Mouse (Mus musculus) megakaryocyte-erythroid progenitor cell, adult 5-6 weeks (primary cell): ENCODE measurements around the gene Dnajc4. TPM values are rescaled to one million over a fixed set of nuclear protein-coding genes. Genes with fewer than 3 reads are reported as not detected.

ENCODE experiments used
- ATAC-seq: replicated peaks from 2 replicates; pipeline ENCODE4 v1.8.0; 2016; ENCODE audit warnings: mild to moderate bottlenecking, inconsistent platforms; ENCODE audit not compliant: severe bottlenecking, poor library complexity, low FRiP score, low TSS enrichment
- total RNA-seq, 2 experiments: library from RNA; stranded (forward) in 1 of 2; stranded (reverse) in 1 of 2; fragments of 200-1000, 215-1000 nt in 1 of 2; fragments of >200 nt in 1 of 2; fragmentation: Nextera tagmentation in 1 of 2; gene quantifications; 2 replicates each; pipeline ENCODE4 v1.2.3; 2014 to 2017

Dnajc4 gene
- total RNA-seq (2014; fragmentation: Nextera tagmentation) (15.0 and 17.0 TPM in 2 replicates), total RNA-seq (2017) (8.5 and 11.5 TPM in 2 replicates)

DNA sequence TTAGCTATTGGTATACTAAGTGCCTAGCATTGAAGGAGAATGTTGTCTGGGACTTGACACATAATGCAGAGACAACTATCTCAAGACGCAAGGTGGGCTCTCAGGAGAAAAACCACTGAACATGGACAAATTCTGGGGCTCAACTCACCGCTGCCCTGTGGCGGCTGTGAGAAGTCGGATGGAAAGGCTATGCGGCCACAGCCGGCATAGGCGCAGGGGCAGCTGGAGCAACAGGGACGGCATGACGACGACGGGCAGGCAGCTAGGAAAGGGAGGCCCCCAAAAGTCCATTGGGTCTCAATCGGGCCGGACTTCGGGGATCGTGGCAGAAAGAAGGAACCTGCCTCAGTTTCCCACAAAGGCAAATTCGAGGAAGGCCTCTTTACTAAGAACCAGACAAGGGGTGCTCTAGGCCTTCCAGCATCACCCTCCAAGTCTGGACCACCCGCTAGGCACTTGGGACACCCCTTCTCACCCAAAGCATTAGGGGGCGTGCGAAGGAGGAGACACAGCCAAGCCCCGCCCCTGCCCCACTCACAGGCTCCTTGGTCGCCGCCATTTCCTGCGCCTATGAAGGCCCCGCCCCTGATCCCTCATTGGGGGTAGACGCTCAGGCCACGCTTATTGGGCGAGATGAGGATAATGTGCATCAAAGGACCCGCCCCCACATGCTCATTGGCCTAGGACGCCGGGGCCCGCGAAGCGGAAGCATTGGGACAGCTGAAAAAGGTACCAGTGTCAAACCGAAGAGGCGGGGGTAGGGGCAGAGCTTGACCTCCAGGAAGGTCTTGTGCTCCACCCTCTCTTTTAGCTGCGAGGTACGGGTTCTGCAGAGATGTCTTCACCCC, at the start of gene Dnajc4:
Gene Dnajc4, minus strand, starts transcription at position 562 of the 848 bp plus-strand sequence.
- peak; percentile 91 for ATAC-seq

GRCm38 (mm10) chr19:7041171-7041570, 48.8 kb upstream of the Dnajc4 start:
- no peak for ATAC-seq

- 0 out of 2 replicates have a peak, but pooled peaks have one; percentile 14 for ATAC-seq
Observed at GRCm38 (mm10) chr19:7040637-7041130, 48.3 kb upstream of the Dnajc4 start.

DNA sequence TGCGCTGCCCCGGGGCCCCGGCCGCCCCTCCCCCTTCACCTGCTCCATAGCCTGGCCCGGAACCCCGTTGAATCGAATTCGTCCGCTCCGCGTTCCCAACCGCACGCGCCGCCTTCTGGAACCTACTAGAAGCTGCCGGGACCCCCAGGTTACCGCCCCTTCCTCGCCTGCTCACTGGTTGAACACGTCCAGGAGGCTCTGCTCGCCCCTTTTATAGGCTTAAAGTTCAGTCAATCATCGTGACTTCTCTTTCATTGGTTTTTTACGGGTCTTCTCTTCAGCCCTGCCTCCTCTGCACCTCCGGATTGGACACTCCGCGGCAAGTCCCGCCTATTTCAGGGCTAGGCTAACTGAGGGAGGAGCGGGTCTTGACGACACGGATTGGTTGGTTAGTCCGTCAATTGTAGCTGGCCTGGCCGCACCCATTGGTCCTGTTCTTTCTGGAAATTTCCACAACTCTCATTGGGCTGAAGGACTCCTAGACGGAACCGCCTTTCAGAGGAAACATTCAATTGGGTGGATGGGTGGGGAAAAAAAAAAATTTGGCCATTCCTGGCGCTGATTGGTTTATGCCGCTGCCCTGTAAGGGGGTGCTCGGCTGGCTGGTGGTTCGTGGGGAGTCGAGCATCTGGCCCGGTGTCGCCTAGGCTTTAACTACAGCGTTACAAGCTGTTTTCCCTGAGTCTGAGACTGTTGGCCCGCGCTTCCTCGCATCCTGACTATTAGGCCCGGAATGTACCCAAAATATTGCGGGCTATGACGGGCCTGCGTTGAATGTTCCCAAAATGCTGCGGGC, 47.7 kb upstream of the Dnajc4 start, which contains the start of gene Stip1:
Gene Stip1, minus strand, starts transcription at position 127 of the 796 bp plus-strand sequence.
- ATAC-seq, result peak; percentile 95

GRCm38 (mm10) chr19:7039088-7039720, 46.8 kb upstream of the Dnajc4 start:
- ATAC-seq, result 0 out of 2 replicates have a peak, but pooled peaks have one; percentile 9

GRCm38 (mm10) chr19:7034006-7034405, 41.6 kb upstream of the Dnajc4 start:
- ATAC-seq, result no peak

GRCm38 (mm10) chr19:7029531-7029930, 37.2 kb upstream of the Dnajc4 start:
- ATAC-seq, result no peak

DNA sequence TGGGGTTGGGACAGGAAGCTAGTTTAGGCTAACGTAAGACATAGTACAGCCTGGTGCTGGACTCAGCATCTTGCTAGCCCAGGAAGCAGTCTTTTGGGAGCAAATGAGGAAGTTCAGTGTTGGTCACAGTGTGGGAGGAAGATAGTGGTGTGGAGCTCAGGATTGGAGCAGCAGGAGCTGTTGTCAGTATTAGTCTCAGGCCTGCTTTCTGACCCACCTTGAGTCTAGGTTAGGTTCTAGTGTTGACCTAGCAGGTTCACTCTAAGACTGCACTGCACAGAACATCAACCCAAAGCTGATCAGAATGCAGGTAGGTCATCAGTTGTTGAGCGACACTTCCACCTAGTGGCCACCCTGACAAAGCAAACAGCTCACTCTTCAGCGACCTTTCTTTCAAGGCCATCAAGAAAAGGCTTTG, 27.9 kb upstream of the Dnajc4 start:
- ATAC-seq, result peak; percentile 46

GRCm38 (mm10) chr19:7019191-7019590, 26.8 kb upstream of the Dnajc4 start, which contains the start of gene Fermt3:
Gene Fermt3, minus strand, starts transcription at chr19:7019469.
- peak; percentile 77 for ATAC-seq

DNA sequence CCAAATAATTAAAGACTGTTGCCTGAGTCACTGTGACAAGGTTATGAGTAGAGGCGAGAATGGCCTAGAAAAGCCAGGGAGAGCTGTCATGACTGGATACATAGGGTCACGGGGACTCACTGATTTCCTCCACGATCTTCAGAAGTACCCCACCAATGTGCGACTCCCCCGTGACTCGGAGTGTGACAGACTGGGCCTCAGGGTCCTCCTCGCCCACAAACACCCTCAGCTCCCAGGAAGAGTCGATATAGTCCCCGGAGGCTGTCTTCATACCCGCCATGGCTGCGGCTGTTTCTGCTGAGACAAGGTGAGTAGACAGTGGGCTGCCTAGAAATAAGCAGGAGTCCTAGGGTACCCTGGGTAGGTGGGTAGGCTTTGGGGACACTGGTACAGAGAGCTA, 26.2 kb upstream of the Dnajc4 start:
- ATAC-seq, result no peak

DNA sequence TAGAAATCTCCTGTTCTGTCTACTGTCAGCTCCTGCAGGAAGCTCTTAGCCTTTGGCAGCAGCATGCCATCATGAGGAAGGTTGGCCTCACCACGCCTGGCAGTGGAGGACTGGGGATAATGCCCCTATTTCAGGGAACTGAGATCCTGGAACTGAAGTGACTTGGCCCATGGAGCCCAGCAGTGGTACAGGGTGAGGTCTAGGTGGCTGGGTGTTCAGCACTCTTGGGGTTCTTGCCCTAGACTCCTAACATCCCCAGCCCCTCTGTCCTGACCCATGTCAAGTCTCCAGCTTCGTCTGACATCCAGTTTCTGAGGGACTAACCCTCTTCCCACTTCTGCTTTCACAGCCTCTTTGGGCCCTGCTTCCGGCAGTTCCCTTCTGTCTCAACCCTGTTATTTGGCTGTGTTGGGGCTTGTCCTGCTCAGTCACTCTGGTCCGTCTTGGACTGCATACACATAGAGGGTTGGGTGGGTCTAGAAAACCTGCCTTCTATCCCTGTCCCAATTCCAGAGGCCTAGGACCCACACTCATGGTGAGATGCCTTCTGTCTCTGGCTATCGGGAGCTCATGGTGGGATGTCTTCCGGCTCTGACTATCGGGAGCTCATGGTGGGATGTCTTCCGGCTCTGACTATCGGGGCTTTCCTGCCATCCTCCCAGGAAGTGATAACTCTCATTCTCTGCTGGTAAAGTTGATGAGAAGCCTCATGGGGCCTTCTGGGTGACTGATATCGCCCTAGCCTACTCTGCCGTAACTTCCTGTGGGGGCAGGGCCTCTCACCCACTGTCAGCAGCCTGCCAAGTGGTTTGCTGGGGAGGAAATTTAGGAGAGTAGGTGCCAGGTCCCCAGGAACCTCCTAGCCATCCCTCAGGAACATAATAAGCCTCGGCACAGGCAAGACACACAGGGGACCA, 25.4 kb upstream of the Dnajc4 start:
- peak; percentile 80 for ATAC-seq

DNA sequence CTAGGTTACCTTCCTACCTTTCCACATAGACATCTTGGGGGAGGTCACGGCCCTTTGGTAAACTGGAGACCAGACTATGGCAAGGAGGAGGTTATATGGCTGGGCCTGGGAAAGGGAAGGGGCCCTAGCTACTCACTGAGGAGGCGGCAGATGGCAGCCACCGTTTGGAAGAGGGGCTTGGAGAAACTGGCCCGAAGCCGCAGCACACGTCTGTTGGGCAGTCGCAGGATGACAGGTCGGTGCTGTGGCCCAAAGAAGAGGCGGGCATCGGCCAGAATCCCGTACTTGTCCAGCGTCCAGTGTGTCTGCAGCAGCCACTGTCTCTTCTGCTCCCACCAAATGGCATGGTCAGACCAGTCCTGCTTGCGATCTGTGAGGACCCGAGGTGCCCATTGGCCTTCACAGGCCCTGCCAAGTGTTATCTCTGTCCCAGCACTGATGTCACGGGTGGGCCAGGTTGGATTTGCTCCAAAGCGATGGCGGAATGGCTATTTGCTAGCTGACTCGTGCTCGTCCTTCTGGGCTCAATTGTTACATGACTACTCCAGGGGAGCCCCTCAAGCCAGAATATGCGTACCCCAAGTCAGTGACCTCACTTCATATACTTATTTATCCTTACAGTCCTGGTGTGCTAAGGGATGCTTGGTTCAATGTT, 22.2 kb upstream of the Dnajc4 start:
- ATAC-seq, result no peak

DNA sequence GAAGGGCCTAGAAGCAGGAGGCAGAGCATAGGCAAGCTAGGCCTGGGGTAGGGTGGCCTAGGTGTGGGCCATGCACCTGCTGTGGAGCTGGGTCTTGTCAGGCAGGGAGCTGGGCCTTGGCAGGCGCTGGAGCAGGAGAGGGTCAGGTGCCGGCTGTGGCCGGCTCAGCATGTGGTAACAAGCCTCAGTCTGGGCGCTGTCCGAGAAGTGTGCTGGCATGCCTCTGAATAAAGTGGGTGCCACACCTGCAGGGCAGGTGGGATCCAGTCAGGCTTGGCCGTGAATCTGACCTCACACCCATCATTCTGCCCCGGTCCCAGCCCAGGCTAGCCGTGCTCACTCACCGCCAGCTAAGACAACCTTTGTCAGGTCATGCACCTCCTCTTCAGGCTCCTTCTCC, 21.6 kb upstream of the Dnajc4 start:
- no peak for ATAC-seq

GRCm38 (mm10) chr19:7012426-7012825, 20.1 kb upstream of the Dnajc4 start:
- no peak for ATAC-seq

GRCm38 (mm10) chr19:7006892-7007593, 14.7 kb upstream of the Dnajc4 start:
- no peak for ATAC-seq

GRCm38 (mm10) chr19:6999360-7000063, 7.1 kb upstream of the Dnajc4 start:
- ATAC-seq, result no peak
